Mouse (Mus musculus): Measurements from ENCODE around the gene Mcrs1. TPM values are rescaled to one million over a fixed set of nuclear protein-coding genes. Genes with fewer than 3 reads are reported as not detected.

Gene Mcrs1
- polyA plus RNA-seq, 1 experiment from 2014 or later, result 27.2 TPM

DNA sequence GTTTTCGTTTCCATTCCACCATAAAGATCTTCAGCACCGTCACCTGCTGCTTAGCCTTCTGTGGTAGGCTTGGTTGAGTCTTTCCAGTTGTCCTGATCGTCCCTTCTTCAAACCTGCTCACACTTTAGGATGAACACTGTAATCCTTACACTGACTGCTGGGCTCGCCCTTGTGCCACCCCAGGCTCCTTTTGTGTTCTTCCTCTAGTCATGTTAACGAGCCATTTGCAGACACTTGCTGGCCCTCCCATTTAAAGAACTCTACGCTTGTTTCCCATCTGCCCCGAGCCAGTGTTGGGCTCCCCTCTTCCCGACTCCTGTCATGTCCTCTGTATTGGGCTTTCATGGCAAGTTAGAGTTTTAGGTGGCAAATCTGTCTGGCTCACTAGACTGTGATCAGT lies 45.8 kb downstream of the Mcrs1 start:
- H3K4me3 ChIP-seq (ENCODE audit: low read depth, low read length), result no peak overlapping the region
- DNase-seq (no peak), ATAC-seq (no peak)
- no peak overlapping the region for H3K9ac ChIP-seq (replicated peaks)
- no peaks in the 10 kb centered on the region for H3K27me3 ChIP-seq (ENCODE audit: insufficient read depth, low read length)
- H3K4me1 ChIP-seq (ENCODE audit: insufficient read depth), result no peaks in the 10 kb centered on the region
- H3K9me3 ChIP-seq (ENCODE audit: low read length), result no peaks in the 10 kb centered on the region
- WGBS (ENCODE audit: insufficient replicate concordance), result 85% methylated on average over 8 of the region's 8 CpGs
- TF ChIP-seq CTCF (IDR thresholded peaks at IDR 0.05; ENCODE audit: low read depth) (no peak), EP300 (IDR thresholded peaks at IDR 0.05; ENCODE audit: low read depth) (no peak)
- H3K27ac ChIP-seq (ENCODE audit: low read depth), result no peak overlapping the region
- H3K4me2 ChIP-seq (ENCODE audit: low read depth, low read length), result no peak overlapping the region
- H3K36me3 ChIP-seq (replicated peaks; ENCODE audit: insufficient read depth, low read length), result peaks cover 8% of the 10 kb centered on the region

DNA sequence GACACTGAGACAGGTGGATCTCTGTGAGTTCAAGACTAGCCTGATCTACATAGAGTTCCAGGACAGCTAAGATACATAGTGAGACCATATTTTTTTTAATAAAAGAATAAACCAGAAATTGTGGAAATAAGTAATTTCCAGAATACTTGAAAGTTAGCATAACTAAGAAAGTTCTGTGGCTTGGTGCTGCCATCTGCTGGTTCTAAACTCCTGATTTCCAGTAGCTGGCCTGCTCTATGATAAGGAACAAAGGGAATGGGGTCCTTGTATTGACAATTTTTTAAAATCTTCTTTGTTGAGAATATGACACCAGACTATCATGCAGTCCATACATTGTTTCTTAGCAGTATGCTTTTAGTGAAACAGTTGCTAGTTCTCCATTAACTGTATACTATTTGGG lies 53.0 kb downstream of the Mcrs1 start:
- Histone ChIP-seq H3K4me3 (ENCODE audit: low read depth, low read length) (no peak overlapping the region), H3K27ac (ENCODE audit: low read depth) (no peak overlapping the region), H3K4me2 (ENCODE audit: low read depth, low read length) (no peak overlapping the region), H3K36me3 (replicated peaks; ENCODE audit: insufficient read depth, low read length) (no peaks in the 10 kb centered on the region; the same call in 1 of the 2 replicates), H3K9ac (replicated peaks) (no peak overlapping the region), H3K27me3 (ENCODE audit: insufficient read depth, low read length) (no peaks in the 10 kb centered on the region), H3K4me1 (ENCODE audit: insufficient read depth) (no peaks in the 10 kb centered on the region), H3K9me3 (ENCODE audit: low read length) (no peaks in the 10 kb centered on the region)
- no peak for TF ChIP-seq EP300 (IDR thresholded peaks at IDR 0.05; ENCODE audit: low read depth)
- TF ChIP-seq CTCF (IDR thresholded peaks at IDR 0.05; ENCODE audit: low read depth), result peak; percentile 56
- DNase-seq (peak; percentile 30), ATAC-seq (no peak)

DNA sequence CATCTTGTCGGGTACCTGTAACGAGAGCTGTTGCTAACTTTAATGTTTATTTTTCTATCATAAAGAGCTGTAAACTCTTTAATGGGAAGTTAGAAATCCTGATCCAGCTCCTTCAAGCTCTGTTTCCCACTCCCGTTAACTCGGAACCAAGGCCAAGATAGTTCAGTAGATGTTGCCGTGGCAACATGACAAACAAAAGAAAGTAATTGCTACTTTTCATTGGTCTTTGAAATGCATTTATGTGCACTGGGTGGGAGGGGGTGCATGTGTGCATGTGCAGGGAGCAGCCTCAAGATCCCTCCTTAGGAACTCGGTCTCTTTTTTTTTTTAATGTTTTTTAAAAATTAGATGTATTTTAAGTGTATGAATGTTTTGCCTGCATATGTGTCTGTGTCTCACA lies 56.7 kb downstream of the Mcrs1 start:
- H3K36me3 ChIP-seq (replicated peaks; ENCODE audit: insufficient read depth, low read length), result no peaks in the 10 kb centered on the region; the same call in none of the 2 replicates
- TF ChIP-seq EP300 (IDR thresholded peaks at IDR 0.05; ENCODE audit: low read depth) (no peak), CTCF (IDR thresholded peaks at IDR 0.05; ENCODE audit: low read depth) (no peak)
- H3K9me3 ChIP-seq (ENCODE audit: low read length), result 0 out of 2 replicates have a peak, but pooled peaks cover 3% of the 10 kb centered on the region
- no peak overlapping the region for H3K4me3 ChIP-seq (ENCODE audit: low read depth, low read length)
- H3K27me3 ChIP-seq (ENCODE audit: insufficient read depth, low read length), result no peaks in the 10 kb centered on the region
- DNase-seq, result no peak
- no peak overlapping the region for H3K4me2 ChIP-seq (ENCODE audit: low read depth, low read length)
- H3K4me1 ChIP-seq (ENCODE audit: insufficient read depth), result no peaks in the 10 kb centered on the region
- H3K9ac ChIP-seq (replicated peaks), result no peak overlapping the region
- H3K27ac ChIP-seq (ENCODE audit: low read depth), result no peak overlapping the region
- ATAC-seq, result no peak
- WGBS (ENCODE audit: insufficient replicate concordance), result 88% methylated on average over 6 of the region's 6 CpGs

DNA sequence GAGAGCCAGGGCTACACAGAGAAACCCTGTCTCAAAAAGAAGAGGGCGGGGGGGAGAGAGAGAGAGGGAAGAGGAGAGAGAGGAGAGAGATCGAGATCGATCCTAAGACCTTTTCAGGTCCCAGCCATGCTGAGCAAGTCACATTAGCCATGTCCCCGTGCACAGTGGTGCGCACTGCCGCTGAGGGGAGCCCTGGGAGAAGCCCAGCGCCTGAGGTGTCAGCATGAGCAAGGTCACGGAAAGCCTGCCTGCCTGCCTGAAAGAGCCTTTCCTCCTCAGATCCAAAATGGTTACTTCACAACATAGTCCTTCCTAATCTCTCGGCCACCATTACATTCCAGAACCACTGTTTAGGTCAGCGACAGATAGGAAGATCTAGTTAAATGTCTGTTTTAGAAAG lies 57.4 kb downstream of the Mcrs1 start:
- DNase-seq (no peak), ATAC-seq (no peak)
- Histone ChIP-seq H3K27ac (ENCODE audit: low read depth) (no peak overlapping the region), H3K27me3 (ENCODE audit: insufficient read depth, low read length) (no peaks in the 10 kb centered on the region), H3K9me3 (ENCODE audit: low read length) (0 out of 2 replicates have a peak, but pooled peaks cover 3% of the 10 kb centered on the region), H3K36me3 (replicated peaks; ENCODE audit: insufficient read depth, low read length) (no peaks in the 10 kb centered on the region; the same call in 1 of the 2 replicates), H3K9ac (replicated peaks) (no peak overlapping the region), H3K4me2 (ENCODE audit: low read depth, low read length) (no peak overlapping the region), H3K4me1 (ENCODE audit: insufficient read depth) (no peaks in the 10 kb centered on the region), H3K4me3 (ENCODE audit: low read depth, low read length) (no peak overlapping the region)
- TF ChIP-seq CTCF (IDR thresholded peaks at IDR 0.05; ENCODE audit: low read depth) (no peak), EP300 (IDR thresholded peaks at IDR 0.05; ENCODE audit: low read depth) (no peak)
- 76% methylated on average over 10 of the region's 10 CpGs for WGBS (ENCODE audit: insufficient replicate concordance)

Other genes with a start within 250 kb of the Mcrs1 start
- 149 and 152 TPM in 2 replicates for gene Tuba1c, start 222.1 kb downstream of the Mcrs1 start, polyA plus RNA-seq (2015; fragmentation: Nextera tagmentation; extraction: Ambion mirVana)
- 0.53 and 0.85 TPM in 2 replicates for gene Prph, start 196.8 kb downstream of the Mcrs1 start, polyA plus RNA-seq (2015; fragmentation: Nextera tagmentation; extraction: Ambion mirVana)
- 5.6 and 6.7 TPM in 2 replicates for gene Troap, start 177.4 kb downstream of the Mcrs1 start, polyA plus RNA-seq (2015; fragmentation: Nextera tagmentation; extraction: Ambion mirVana)
- 0.12 TPM in 1 of 2 replicates, not detected in the other for gene C1ql4, start 164.1 kb downstream of the Mcrs1 start, polyA plus RNA-seq (2015; fragmentation: Nextera tagmentation; extraction: Ambion mirVana)
- gene Dnajc22, start 158.8 kb downstream of the Mcrs1 start, polyA plus RNA-seq (2015; fragmentation: Nextera tagmentation; extraction: Ambion mirVana), result 28.2 and 29.6 TPM in 2 replicates
- 4.0 and 4.7 TPM in 2 replicates for gene Spats2, start 126.0 kb downstream of the Mcrs1 start, polyA plus RNA-seq (2015; fragmentation: Nextera tagmentation; extraction: Ambion mirVana)
- gene Kcnh3, start 27.1 kb downstream of the Mcrs1 start, polyA plus RNA-seq (2015; fragmentation: Nextera tagmentation; extraction: Ambion mirVana), result 0.05 and 0.07 TPM in 2 replicates
- 7.1 and 8.6 TPM in 2 replicates for gene Prpf40b, start 43.1 kb upstream of the Mcrs1 start, polyA plus RNA-seq (2015; fragmentation: Nextera tagmentation; extraction: Ambion mirVana)
- gene Fam186b, start 43.9 kb upstream of the Mcrs1 start, polyA plus RNA-seq (2015; fragmentation: Nextera tagmentation; extraction: Ambion mirVana), result not detected in 2 replicates
- gene Fmnl3, start 118.5 kb upstream of the Mcrs1 start, polyA plus RNA-seq (2015; fragmentation: Nextera tagmentation; extraction: Ambion mirVana), result 2.2 and 2.4 TPM in 2 replicates
- 566 and 586 TPM in 2 replicates for gene Tmbim6, start 140.9 kb upstream of the Mcrs1 start, polyA plus RNA-seq (2015; fragmentation: Nextera tagmentation; extraction: Ambion mirVana)
- gene Nckap5l, start 205.8 kb upstream of the Mcrs1 start, polyA plus RNA-seq (2015; fragmentation: Nextera tagmentation; extraction: Ambion mirVana), result 0.49 and 0.53 TPM in 2 replicates
- 4.7 and 4.9 TPM in 2 replicates for gene Bcdin3d, start 222.8 kb upstream of the Mcrs1 start, polyA plus RNA-seq (2015; fragmentation: Nextera tagmentation; extraction: Ambion mirVana)

All from liver, postnatal 0 days (tissue).